Mouse (Mus musculus): ENCODE results near the gene Esp34. TPM values are rescaled to one million over a fixed set of nuclear protein-coding genes. Genes with fewer than 3 reads are reported as not detected.

Esp34 gene
- total RNA-seq (2021): not detected in 2 replicates
- long read RNA-seq: 0 reads

GRCm38 (mm10) chr17:38553892-38554291 lies at the start of gene Esp34:
TSS of gene Esp34 (plus strand) at chr17:38554192.
- no peak for DNase-seq

- DNase-seq: no peak
These were observed 8.5 kb downstream of the Esp34 start for GRCm38 (mm10) chr17:38562527-38562926.

Other genes starting within 250 kb of the Esp34 start
- not detected in 2 replicates for gene Olfr137, start 246.6 kb upstream of the Esp34 start, total RNA-seq (2021)
- not detected in 2 replicates for gene Olfr136, start 224.4 kb upstream of the Esp34 start, total RNA-seq (2021)
- not detected in 2 replicates for gene Esp36, start 134.0 kb upstream of the Esp34 start, total RNA-seq (2021)
- gene Esp31, start 85.3 kb downstream of the Esp34 start, total RNA-seq (2021): not detected in 2 replicates